Mouse (Mus musculus): Measurements from ENCODE around the gene Epn1.

GRCm38 (mm10) chr7:5081241-5081640 is 1.2 kb downstream of the Epn1 start:
- peak; percentile 42 for TF ChIP-seq CTCF (IDR thresholded peaks at IDR 0.05; ENCODE audit: low read depth)
- TF ChIP-seq EP300 (IDR thresholded peaks at IDR 0.05; ENCODE audit: low read depth) = peak; percentile 82
